Mouse (Mus musculus) CH12.LX (cell line): ENCODE data around the gene Gm20388. TPM values are rescaled to one million over a fixed set of nuclear protein-coding genes. Genes with fewer than 3 reads are reported as not detected.
A peak's percentile ranks its signal among the peaks of the same experiment; 100 is the strongest.

Source experiments
- DNase-seq: peaks from one replicate; pipeline ENCODE4 v3.0.0-alpha.2; 2013; ENCODE audit errors: extremely low read depth
- H3K27ac ChIP-seq: 2 replicates; pipeline ENCODE4 v1.5.1; 2012; ENCODE audit warnings: low read depth, mild to moderate bottlenecking, control low read depth, moderate library complexity; ENCODE audit not compliant: insufficient read depth
- H3K27me3 ChIP-seq: replicated peaks from 2 replicates; pipeline ENCODE3; 2012; ENCODE audit warnings: inconsistent platforms
- H3K36me3 ChIP-seq, 2 experiments: replicated peaks in 1 of 2; 2 replicates each; pipeline versions ENCODE3 to v1.6.1; 2012; ENCODE audit warnings: inconsistent platforms in 1 of 2, low read length in 1 of 2, mild to moderate bottlenecking in 1 of 2, mixed read lengths in 1 of 2, moderate library complexity in 1 of 2; ENCODE audit not compliant: control insufficient read depth in 1 of 2, insufficient read depth in 1 of 2
- H3K4me1 ChIP-seq, 2 experiments: 2 replicates each; pipeline ENCODE4 v1.6.1; 2012; ENCODE audit warnings: inconsistent platforms in 1 of 2, moderate library complexity in 1 of 2; ENCODE audit not compliant: insufficient read depth in 2 of 2, control insufficient read depth in 1 of 2
- H3K4me2 ChIP-seq: 2 replicates; pipeline ENCODE4 v1.6.1; 2012; ENCODE audit warnings: low read depth, mild to moderate bottlenecking, control low read depth; ENCODE audit not compliant: poor library complexity, insufficient read depth, severe bottlenecking
- H3K4me3 ChIP-seq, 3 experiments: fragments of 150-350 bp in 1 of 3; sonication (generic) in 1 of 3; replicated peaks in 1 of 3; 2 replicates each; pipeline versions ENCODE3 to v1.5.1; 2011 to 2012; ENCODE audit warnings: low read depth in 2 of 3, low read length in 2 of 3, mild to moderate bottlenecking in 2 of 3, moderate library complexity in 2 of 3, control low read depth in 1 of 3, improper control_type of control experiment in 1 of 3, inconsistent platforms in 1 of 3, mixed read lengths in 1 of 3; ENCODE audit not compliant: poor library complexity in 1 of 3
- H3K79me2 ChIP-seq: replicated peaks from 2 replicates; pipeline ENCODE4 v1.6.1; 2012; ENCODE audit warnings: mild to moderate bottlenecking, moderate library complexity; ENCODE audit not compliant: control insufficient read depth, poor library complexity, insufficient read depth, severe bottlenecking; ENCODE audit errors: extremely low read depth
- H3K9ac ChIP-seq: 2 replicates; pipeline ENCODE4 v1.6.1; 2012; ENCODE audit warnings: low read depth, mild to moderate bottlenecking, control low read depth, moderate library complexity; ENCODE audit not compliant: insufficient read depth
- H3K9me3 ChIP-seq: replicated peaks from 2 replicates; pipeline ENCODE3; 2012; ENCODE audit warnings: low read length, inconsistent platforms, mixed read lengths
- BHLHE40 ChIP-seq: IDR thresholded peaks from 2 replicates; pipeline ENCODE4 v1.6.1; 2011; ENCODE audit warnings: mild to moderate bottlenecking, low read depth, low read length, improper control_type of control experiment
- CTCF ChIP-seq, 2 experiments: IDR thresholded peaks in 1 of 2; conservative IDR thresholded peaks in 1 of 2; 2 replicates each; pipeline ENCODE4 v1.5.1; 2011 to 2012; ENCODE audit warnings: low read depth in 2 of 2, low read length in 2 of 2, improper control_type of control experiment in 1 of 2, inconsistent platforms in 1 of 2, mild to moderate bottlenecking in 1 of 2, moderate library complexity in 1 of 2
- ELF1 ChIP-seq: IDR thresholded peaks from 2 replicates; pipeline ENCODE4 v1.6.1; 2014; ENCODE audit warnings: low read depth, mild to moderate bottlenecking, inconsistent platforms, low read length, improper control_type of control experiment
- EP300 ChIP-seq: IDR thresholded peaks from 2 replicates; pipeline ENCODE4 v1.6.1; 2011; ENCODE audit warnings: low read length, improper control_type of control experiment
- GABPA ChIP-seq: IDR thresholded peaks from 2 replicates; pipeline ENCODE4 v1.6.1; 2012; ENCODE audit warnings: low read depth, low read length, improper control_type of control experiment, inconsistent platforms; ENCODE audit not compliant: insufficient replicate concordance
- HCFC1 ChIP-seq: IDR thresholded peaks from 2 replicates; pipeline ENCODE4 v1.6.1; 2012; ENCODE audit warnings: low read depth, mild to moderate bottlenecking, inconsistent platforms, low read length, improper control_type of control experiment
- IRF4 ChIP-seq: IDR thresholded peaks from 2 replicates; pipeline ENCODE4 v1.6.1; 2014; ENCODE audit warnings: low read depth, mild to moderate bottlenecking, inconsistent platforms, low read length, improper control_type of control experiment
- JUN ChIP-seq: IDR thresholded peaks from 2 replicates; pipeline ENCODE4 v1.6.1; 2011; ENCODE audit warnings: low read depth, mild to moderate bottlenecking, low read length, improper control_type of control experiment, moderate library complexity; ENCODE audit not compliant: insufficient read depth
- JUND ChIP-seq: conservative IDR thresholded peaks from 2 replicates; pipeline ENCODE4 v1.6.1; 2011; ENCODE audit warnings: low read depth, low read length, improper control_type of control experiment
- KAT2A ChIP-seq: IDR thresholded peaks from 2 replicates; pipeline ENCODE4 v1.6.1; 2012; ENCODE audit warnings: low read length, improper control_type of control experiment, inconsistent platforms; ENCODE audit not compliant: insufficient replicate concordance
- MAFK ChIP-seq: IDR thresholded peaks from 2 replicates; pipeline ENCODE4 v1.6.1; 2011; ENCODE audit warnings: low read length, improper control_type of control experiment; ENCODE audit not compliant: insufficient replicate concordance
- MAX ChIP-seq: IDR thresholded peaks from 2 replicates; pipeline ENCODE4 v1.6.1; 2011; ENCODE audit warnings: low read length, improper control_type of control experiment
- MEF2A ChIP-seq: IDR thresholded peaks from 2 replicates; pipeline ENCODE4 v1.6.1; 2014; ENCODE audit warnings: low read depth, mild to moderate bottlenecking, inconsistent platforms, low read length, improper control_type of control experiment, borderline replicate concordance
- MXI1 ChIP-seq: IDR thresholded peaks from 2 replicates; pipeline ENCODE4 v1.6.1; 2011; ENCODE audit warnings: mild to moderate bottlenecking, low read depth, low read length, improper control_type of control experiment
- MYC ChIP-seq: IDR thresholded peaks from 2 replicates; pipeline ENCODE4 v1.6.1; 2011; ENCODE audit warnings: low read depth, mild to moderate bottlenecking, improper control_type of control experiment, low read length
- NELFE ChIP-seq: IDR thresholded peaks from 2 replicates; pipeline ENCODE4 v1.6.1; 2011; ENCODE audit warnings: low read depth, low read length, improper control_type of control experiment
- NRF1 ChIP-seq: IDR thresholded peaks from 2 replicates; pipeline ENCODE4 v1.6.1; 2014; ENCODE audit warnings: low read depth, mild to moderate bottlenecking, inconsistent platforms, low read length, improper control_type of control experiment, moderate library complexity
- PAX5 ChIP-seq: IDR thresholded peaks from 2 replicates; pipeline ENCODE4 v1.6.1; 2012; ENCODE audit warnings: low read length, inconsistent platforms, mixed read lengths
- POLR2AphosphoS2 ChIP-seq: IDR thresholded peaks from 2 replicates; pipeline ENCODE4 v1.6.1; 2011; ENCODE audit warnings: low read depth, low read length, improper control_type of control experiment
- RAD21 ChIP-seq: IDR thresholded peaks from 2 replicates; pipeline ENCODE4 v1.6.1; 2011; ENCODE audit warnings: low read depth, mild to moderate bottlenecking, low read length, improper control_type of control experiment, moderate library complexity
- RCOR1 ChIP-seq: conservative IDR thresholded peaks from 2 replicates; pipeline ENCODE4 v1.6.1; 2012; ENCODE audit warnings: low read depth, mild to moderate bottlenecking, inconsistent platforms, low read length, improper control_type of control experiment
- SIN3A ChIP-seq: IDR thresholded peaks from 2 replicates; pipeline ENCODE4 v1.6.1; 2012; ENCODE audit warnings: low read length, improper control_type of control experiment, inconsistent platforms
- SMC3 ChIP-seq: IDR thresholded peaks from 2 replicates; pipeline ENCODE4 v1.6.1; 2011; ENCODE audit warnings: low read depth, low read length, improper control_type of control experiment
- TBP ChIP-seq: conservative IDR thresholded peaks from 2 replicates; pipeline ENCODE4 v1.6.1; 2011; ENCODE audit warnings: low read depth, low read length, improper control_type of control experiment
- TCF12 ChIP-seq: IDR thresholded peaks from 2 replicates; pipeline ENCODE4 v1.6.1; 2014; ENCODE audit warnings: low read depth, mild to moderate bottlenecking, inconsistent platforms, low read length, improper control_type of control experiment
- UBTF ChIP-seq: IDR thresholded peaks from 2 replicates; pipeline ENCODE4 v1.6.1; 2012; ENCODE audit warnings: low read depth, mild to moderate bottlenecking, inconsistent platforms, low read length, improper control_type of control experiment, moderate library complexity
- USF1 ChIP-seq: IDR thresholded peaks from 2 replicates; pipeline ENCODE4 v1.6.1; 2014; ENCODE audit warnings: low read depth, mild to moderate bottlenecking, inconsistent platforms, low read length, improper control_type of control experiment
- USF2 ChIP-seq: conservative IDR thresholded peaks from 2 replicates; pipeline ENCODE4 v1.6.1; 2011; ENCODE audit warnings: low read depth, low read length, improper control_type of control experiment
- ZC3H11A ChIP-seq: IDR thresholded peaks from 2 replicates; pipeline ENCODE4 v1.6.1; 2012; ENCODE audit warnings: low read depth, mild to moderate bottlenecking, inconsistent platforms, low read length, improper control_type of control experiment
- ZKSCAN1 ChIP-seq: IDR thresholded peaks from 2 replicates; pipeline ENCODE4 v1.6.1; 2012; ENCODE audit warnings: low read depth, inconsistent platforms, low read length, improper control_type of control experiment, borderline replicate concordance
- ZMIZ1 ChIP-seq: IDR thresholded peaks from 2 replicates; pipeline ENCODE4 v1.6.1; 2012; ENCODE audit warnings: low read depth, mild to moderate bottlenecking, inconsistent platforms, low read length, improper control_type of control experiment
- ZNF384 ChIP-seq: IDR thresholded peaks from 2 replicates; pipeline ENCODE4 v1.6.1; 2012; ENCODE audit warnings: low read depth, low read length, improper control_type of control experiment, inconsistent platforms
- dilution Hi-C: fragments of 300-500 bp; cut with MboI; formaldehyde crosslinking; loops from 2 replicates; pipeline ENCODE4 v1.14.3; 2020; ENCODE audit warnings: low sequenced_read_pairs; ENCODE audit not compliant: extremely low pct_unique_long_range_greater_than_20kb, extremely low pct_ligation_motif_present
- in situ Hi-C: fragments of 300-500 bp; cut with MboI; formaldehyde crosslinking; loops from 3 replicates; pipeline ENCODE4 v1.14.3; 2019; ENCODE audit warnings: low sequenced_read_pairs, low pct_ligation_motif_present, low pct_unique_long_range_greater_than_20kb, mixed read lengths
- polyA plus RNA-seq: library from polyadenylated mRNA; unstranded; fragments of >175 nt; gene quantifications from 2 replicates; pipeline ENCODE4 v1.2.1, GENCODE M21; 2012; ENCODE audit warnings: low read depth; ENCODE audit not compliant: insufficient read length
- total RNA-seq, 2 experiments: library from RNA; depleted of rRNA; stranded (reverse); fragments of 300-350 nt in 1 of 2; fragments of >200 nt in 1 of 2; gene quantifications; 2 replicates each; pipeline ENCODE4 v1.2.3; 2012 to 2014

The Gm20388 gene
- total and polyA plus RNA-seq, 3 experiments, result 14.8 to 26.3 (median 22.2) TPM

DNA sequence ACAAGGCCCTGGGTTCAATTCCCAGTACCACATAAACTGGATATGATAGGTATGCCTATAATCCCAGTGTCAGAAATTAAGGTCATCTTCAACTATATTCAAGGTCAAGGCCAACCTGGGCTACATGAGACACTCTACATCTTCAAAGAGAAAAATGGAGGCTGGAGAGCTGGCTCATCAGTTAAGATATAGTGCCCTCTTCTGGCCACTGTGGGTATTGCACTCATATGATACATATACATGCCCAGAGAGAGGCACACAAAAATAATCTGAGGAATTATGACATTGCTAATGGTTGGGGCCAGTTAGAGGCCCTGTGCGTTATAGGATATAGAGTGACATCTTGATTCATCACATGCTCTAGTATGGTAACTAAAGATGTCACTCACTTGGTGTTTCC is 523.1 kb downstream of the Gm20388 start:
- TF ChIP-seq HCFC1 (no peak), CTCF (conservative IDR thresholded peaks at IDR 0.05 in 1 of 2, IDR thresholded peaks at IDR 0.05 in 1 of 2; ENCODE audit: low read depth in 2 of 2, low read length in 2 of 2) (peak; percentile 45 to 56; a peak in 3 of 4 replicates), ZKSCAN1 (no peak), SMC3 (peak; percentile 38), RAD21 (peak; percentile 24)
- TF ChIP-seq, all 38 proteins: peak for 3
- Histone ChIP-seq H3K9ac (no peak overlapping the region), H3K4me3 (no peak overlapping the region), H3K27ac (no peak overlapping the region), H3K4me2 (no peak overlapping the region), H3K79me2 (no peaks in the 10 kb centered on the region), H3K4me1 (peaks cover 29 to 48% of the 10 kb centered on the region in 2 experiments), H3K9me3 (peaks cover 15% of the 10 kb centered on the region), H3K27me3 (peaks cover 6% of the 10 kb centered on the region), H3K36me3 (no peaks in the 10 kb centered on the region)
- peak; percentile 35 for DNase-seq
- dilution Hi-C loops (no loop called here), in situ Hi-C loops (no loop called here)

DNA sequence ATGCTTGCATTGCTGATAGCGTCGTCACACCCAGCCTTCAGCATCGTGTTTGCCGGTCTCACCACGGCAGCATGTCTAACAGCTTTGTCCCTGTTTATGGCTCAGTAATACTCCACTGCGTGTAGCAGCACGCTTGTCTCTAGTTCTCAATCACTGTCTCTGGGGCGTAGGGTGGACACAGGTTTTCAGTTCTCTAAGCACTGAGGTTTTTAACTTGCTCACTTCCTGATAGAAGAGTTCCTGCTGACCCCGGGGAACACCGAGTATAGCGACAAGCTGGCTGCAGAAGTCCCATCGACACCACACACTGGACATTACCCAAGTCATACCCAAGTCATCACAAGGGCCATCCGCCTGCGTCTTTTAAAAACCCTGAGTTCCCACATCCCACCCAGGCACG is 525.1 kb downstream of the Gm20388 start:
- H3K4me3 ChIP-seq, result peak overlapping the region in 1 of 3 experiments; percentile 9
- H3K79me2 ChIP-seq, result no peaks in the 10 kb centered on the region
- peak; percentile 56 for DNase-seq
- H3K4me1 ChIP-seq, result peaks cover 29 to 43% of the 10 kb centered on the region in 2 experiments
- peak overlapping the region; percentile 63 for H3K4me2 ChIP-seq
- H3K27me3 ChIP-seq, result peaks cover 8% of the 10 kb centered on the region
- in situ Hi-C loops, result loop anchor here (5.0 kb wide), 1 partner anchor 37 kb away; no protein-coding TSS in a partner anchor
- H3K9ac ChIP-seq, result peak overlapping the region; percentile 31
- H3K27ac ChIP-seq, result peak overlapping the region; percentile 95
- peaks cover 15% of the 10 kb centered on the region for H3K9me3 ChIP-seq
- dilution Hi-C loops, result no loop called here
- no peaks in the 10 kb centered on the region for H3K36me3 ChIP-seq
- TF ChIP-seq ZC3H11A (no peak), ELF1 (peak; percentile 75), UBTF (no peak), RAD21 (no peak), SIN3A (peak; percentile 13; the same call in 1 of the 2 replicates), HCFC1 (no peak; the same call in 1 of the 2 replicates), NELFE (no peak), NRF1 (no peak), PAX5 (no peak), RCOR1 (peak; percentile 48; the same call in 1 of the 2 replicates), IRF4 (peak; percentile 91), MEF2A (peak; percentile 82), EP300 (peak; percentile 83), MXI1 (no peak; the same call in 1 of the 2 replicates), TCF12 (peak; percentile 82), MAFK (peak; percentile 73), USF1 (no peak), MYC (peak; percentile 60), JUND (0 out of 2 replicates have a peak, but pooled peaks have one; percentile 40), KAT2A (no peak), JUN (no peak), ZKSCAN1 (no peak), TBP (no peak), POLR2AphosphoS2 (no peak), ZNF384 (no peak), GABPA (no peak), ZMIZ1 (no peak), SMC3 (peak; percentile 19), MAX (peak; percentile 54; the same call in 1 of the 2 replicates), USF2 (no peak), BHLHE40 (peak; percentile 79)
